Mouse (Mus musculus) stomach, embryonic 15.5 days (tissue): ENCODE measurements at regions not wholly inside any gene's neighbourhood (a gene's known extent, or its start where the extent isn't known, plus 50 kb on each side); places are given as distances from the start of the nearest gene placed in this dataset.

ENCODE experiments used
- ATAC-seq: fragments of 200-750 bp; cut with Nextera tagmentation; 2 replicates; pipeline ENCODE4 v1.8.0; 2017; ENCODE audit warnings: low read depth, moderate number of reproducible peaks, moderate TSS enrichment; ENCODE audit not compliant: insufficient read depth, low FRiP score
- H3K27ac ChIP-seq: fragments of 300-500 bp; sonication (generic); 2 replicates; pipeline ENCODE4 v1.5.1; 2015; ENCODE audit warnings: mild to moderate bottlenecking, inconsistent platforms
- H3K27me3 ChIP-seq: fragments of 300-500 bp; sonication (generic); replicated peaks from 2 replicates; pipeline ENCODE4 v1.6.1; 2015; ENCODE audit warnings: inconsistent platforms
- H3K36me3 ChIP-seq: fragments of 300-500 bp; sonication (generic); 2 replicates; pipeline ENCODE4 v1.6.1; 2015; ENCODE audit warnings: inconsistent platforms
- H3K4me1 ChIP-seq: fragments of 300-500 bp; sonication (generic); 2 replicates; pipeline ENCODE4 v1.6.1; 2015; ENCODE audit warnings: inconsistent platforms
- H3K4me2 ChIP-seq: fragments of 300-500 bp; sonication (generic); 2 replicates; pipeline ENCODE4 v1.6.1; 2015; ENCODE audit warnings: mild to moderate bottlenecking, inconsistent platforms
- H3K4me3 ChIP-seq: fragments of 300-500 bp; sonication (generic); replicated peaks from 2 replicates; pipeline ENCODE4 v1.5.1; 2015; ENCODE audit warnings: inconsistent platforms
- H3K9ac ChIP-seq: fragments of 300-500 bp; sonication (generic); 2 replicates; pipeline ENCODE4 v1.6.1; 2015; ENCODE audit warnings: inconsistent platforms
- H3K9me3 ChIP-seq: fragments of 300-500 bp; sonication (generic); 2 replicates; pipeline ENCODE4 v1.6.1; 2016; ENCODE audit warnings: inconsistent platforms
- WGBS: fragments of 180-500 bp; shearing (Covaris S2); methylation state at CpG from one replicate; pipeline ENCODE4 v1.1.7; 2015; 5-methylcytosine and 5-hydroxymethylcytosine counted together

DNA sequence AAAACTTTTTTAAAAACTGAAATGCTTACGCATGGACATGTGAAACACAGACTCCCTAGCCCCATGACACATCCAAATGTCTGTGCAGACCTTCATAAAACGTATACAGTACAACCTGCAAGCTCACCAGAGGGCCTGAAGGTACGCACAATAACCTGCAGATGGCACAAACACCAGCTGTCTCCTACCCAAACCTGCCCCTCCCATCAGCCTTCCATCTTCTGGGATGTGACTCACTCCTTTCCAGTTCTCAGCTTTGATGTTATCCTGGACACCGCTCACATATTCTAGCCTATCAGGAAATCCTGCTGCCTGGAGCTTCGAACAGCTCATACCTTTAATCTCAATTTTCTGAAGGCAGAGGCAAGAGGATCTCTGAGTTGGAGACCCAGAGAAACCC, 76.3 kb upstream of the Mvb12b start:
- 86% methylated on average over 5 of the region's 5 CpGs for WGBS
- no peak overlapping the region for H3K9ac ChIP-seq
- no peaks in the 10 kb centered on the region for H3K9me3 ChIP-seq
- no peaks in the 10 kb centered on the region for H3K36me3 ChIP-seq
- no peaks in the 10 kb centered on the region for H3K27me3 ChIP-seq
- no peak for ATAC-seq
- H3K27ac ChIP-seq, result no peak overlapping the region
- no peak overlapping the region for H3K4me3 ChIP-seq
- H3K4me2 ChIP-seq, result no peak overlapping the region
- peaks cover 13% of the 10 kb centered on the region for H3K4me1 ChIP-seq

DNA sequence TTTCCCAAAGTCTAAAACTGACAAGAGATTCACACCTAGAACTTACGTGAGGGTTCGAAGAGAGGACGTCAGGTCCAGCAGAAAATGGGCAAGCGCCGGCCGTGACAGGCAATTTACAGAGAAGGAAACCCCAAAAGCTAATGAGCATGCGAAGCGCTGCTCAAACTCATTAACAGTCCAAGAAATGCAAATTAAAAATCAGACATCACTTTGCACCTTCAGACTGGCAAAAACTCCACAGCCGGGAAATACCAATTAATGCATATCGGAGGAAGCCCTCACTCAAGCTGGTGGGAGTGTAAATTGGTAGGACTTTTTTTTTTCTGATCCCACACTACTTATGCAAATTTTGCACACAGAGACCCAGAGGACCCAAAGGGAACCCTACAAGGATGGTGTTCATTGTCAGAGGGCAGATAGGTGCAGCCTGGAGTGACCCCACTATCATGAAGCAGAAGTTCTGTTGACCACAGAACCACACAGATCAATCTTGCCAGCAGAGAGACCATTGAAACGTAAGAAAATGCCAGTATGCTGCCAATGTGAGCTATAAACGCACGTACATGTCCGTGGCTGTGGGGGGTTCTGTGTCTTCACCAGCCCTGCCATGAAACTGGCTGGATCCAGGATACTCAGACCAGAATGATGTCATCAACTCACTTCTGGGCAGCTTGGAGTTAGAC, 74.8 kb upstream of the Mvb12b start:
- peaks cover 13% of the 10 kb centered on the region for H3K4me1 ChIP-seq
- no peak overlapping the region for H3K4me3 ChIP-seq
- H3K27me3 ChIP-seq, result no peaks in the 10 kb centered on the region
- H3K36me3 ChIP-seq, result no peaks in the 10 kb centered on the region
- ATAC-seq, result no peak
- whole genome bisulfite sequencing, result 87% methylated on average over 14 of the region's 14 CpGs
- no peak overlapping the region for H3K4me2 ChIP-seq
- H3K27ac ChIP-seq, result no peak overlapping the region
- H3K9me3 ChIP-seq, result no peaks in the 10 kb centered on the region
- H3K9ac ChIP-seq, result no peak overlapping the region

DNA sequence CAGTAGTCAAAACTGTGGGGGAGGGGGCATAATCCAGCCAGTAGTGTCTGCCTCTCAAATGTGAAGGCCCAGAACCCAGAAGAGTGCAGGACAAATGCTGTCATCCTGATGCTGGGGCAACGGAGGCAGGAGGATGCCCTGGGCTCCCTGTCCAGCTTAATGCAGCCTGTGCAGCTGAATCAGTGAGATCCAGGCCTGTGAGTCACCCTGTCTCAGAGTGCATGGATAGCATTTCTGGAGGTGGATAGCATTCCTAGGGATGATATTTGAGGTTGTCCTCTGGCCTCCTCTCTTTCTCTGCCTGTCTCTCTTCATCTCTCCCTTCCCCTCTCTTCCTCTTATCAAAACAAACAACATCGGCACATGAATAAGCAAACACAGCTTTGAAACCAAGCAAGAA, 73.8 kb upstream of the Mvb12b start:
- H3K4me2 ChIP-seq, result no peak overlapping the region
- 53% methylated on average over 2 of the region's 2 CpGs for WGBS
- no peaks in the 10 kb centered on the region for H3K9me3 ChIP-seq
- no peak overlapping the region for H3K9ac ChIP-seq
- H3K4me1 ChIP-seq, result peaks cover 4% of the 10 kb centered on the region
- no peak overlapping the region for H3K4me3 ChIP-seq
- no peaks in the 10 kb centered on the region for H3K27me3 ChIP-seq
- H3K36me3 ChIP-seq, result no peaks in the 10 kb centered on the region
- no peak for ATAC-seq
- no peak overlapping the region for H3K27ac ChIP-seq

DNA sequence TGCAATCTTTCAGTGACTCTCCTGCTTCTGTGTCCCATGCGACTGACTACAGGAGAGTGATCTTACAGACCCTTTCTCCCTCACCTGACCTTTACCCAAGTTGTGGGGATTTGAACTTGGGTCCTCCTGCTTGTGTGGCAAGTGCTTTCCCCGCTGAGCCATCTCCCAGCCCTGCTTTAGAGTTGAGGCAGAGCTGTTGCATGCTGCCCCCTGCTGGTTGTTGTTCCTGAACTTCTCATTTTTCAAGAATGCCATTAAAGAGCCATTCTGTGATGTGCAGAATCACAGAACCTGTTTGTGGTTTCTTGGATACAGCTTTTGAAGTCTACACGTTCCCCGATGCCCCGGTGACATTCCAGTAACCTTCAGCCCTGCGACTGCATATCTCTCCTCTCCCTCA, 70.0 kb upstream of the Mvb12b start:
- Histone ChIP-seq H3K9ac (no peak overlapping the region), H3K9me3 (no peaks in the 10 kb centered on the region), H3K4me1 (no peaks in the 10 kb centered on the region), H3K4me2 (no peak overlapping the region), H3K27me3 (no peaks in the 10 kb centered on the region), H3K4me3 (no peak overlapping the region), H3K36me3 (no peaks in the 10 kb centered on the region), H3K27ac (no peak overlapping the region)
- no peak for ATAC-seq
- 52% methylated on average over 6 of the region's 6 CpGs for WGBS

DNA sequence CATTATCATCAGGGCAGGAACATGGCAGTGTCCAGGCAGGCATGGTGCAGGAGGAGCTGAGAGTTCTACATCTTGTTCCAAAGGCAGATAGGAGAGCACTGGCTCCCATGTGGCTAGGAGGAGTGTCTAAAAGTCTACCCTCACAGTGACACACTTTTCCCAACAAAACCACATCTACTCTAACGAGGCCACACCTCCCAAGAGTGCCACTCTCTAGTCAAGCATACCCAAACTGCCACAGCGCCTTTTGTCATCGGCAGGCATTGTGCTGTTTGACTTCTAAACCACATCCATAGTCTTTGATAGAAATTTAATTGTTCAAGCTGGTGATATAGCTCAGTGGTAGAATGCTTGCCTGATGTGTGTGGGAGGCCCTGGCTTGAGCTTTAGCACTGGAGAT, 56.6 kb upstream of the Mvb12b start:
- Histone ChIP-seq H3K4me3 (no peak overlapping the region), H3K9me3 (no peaks in the 10 kb centered on the region), H3K4me1 (no peaks in the 10 kb centered on the region), H3K4me2 (no peak overlapping the region), H3K27me3 (no peaks in the 10 kb centered on the region), H3K36me3 (no peaks in the 10 kb centered on the region), H3K9ac (no peak overlapping the region), H3K27ac (no peak overlapping the region)
- WGBS, result 94% methylated on average over 3 of the region's 3 CpGs
- ATAC-seq, result no peak

DNA sequence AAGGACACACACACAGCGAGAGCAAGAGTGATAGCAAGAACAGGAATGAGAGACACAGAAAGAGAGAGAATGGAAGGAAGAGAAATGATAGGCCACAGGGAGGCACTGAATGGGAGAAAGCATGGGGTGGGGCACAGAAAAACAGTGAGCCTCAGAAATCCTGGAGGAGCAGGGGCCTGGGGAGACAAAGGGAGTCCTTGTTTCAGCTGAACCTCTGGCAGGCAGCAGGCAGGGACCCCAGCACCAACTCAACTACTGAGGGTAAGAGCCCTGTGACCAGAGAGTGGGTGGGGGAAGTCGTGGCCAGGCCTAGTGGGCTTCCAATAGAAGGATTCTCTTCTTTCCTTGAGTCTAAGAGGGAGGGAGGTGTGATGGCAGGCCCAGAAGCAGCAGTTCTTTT, 54.3 kb upstream of the Mvb12b start:
- Histone ChIP-seq H3K36me3 (no peaks in the 10 kb centered on the region), H3K9ac (no peak overlapping the region), H3K27ac (no peak overlapping the region), H3K4me1 (no peaks in the 10 kb centered on the region), H3K4me2 (no peak overlapping the region), H3K4me3 (no peak overlapping the region), H3K9me3 (no peaks in the 10 kb centered on the region), H3K27me3 (no peaks in the 10 kb centered on the region)
- no peak for ATAC-seq
- 60% methylated on average over 2 of the region's 2 CpGs for WGBS

DNA sequence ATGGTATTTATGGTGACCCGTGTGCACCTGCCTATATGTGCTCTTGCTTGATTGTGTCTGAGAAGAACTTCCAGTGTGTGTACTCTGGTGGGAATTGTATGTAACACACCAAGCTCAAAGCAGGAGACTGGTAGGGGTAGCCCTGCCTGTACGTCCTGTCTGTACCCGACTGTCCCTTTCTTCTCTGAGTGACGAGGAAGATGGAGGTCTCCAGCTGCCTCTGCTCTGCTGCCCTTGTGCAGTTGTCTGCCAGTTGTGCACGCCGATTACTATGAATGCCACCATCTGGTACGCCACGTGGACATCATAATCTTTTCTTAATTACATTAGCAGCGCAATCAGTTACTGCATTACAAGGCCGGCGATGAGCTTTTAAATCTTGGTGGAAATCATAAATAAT, 53.6 kb upstream of the Mvb12b start:
- no peak overlapping the region for H3K4me2 ChIP-seq
- 82% methylated on average over 11 of the region's 11 CpGs for WGBS
- ATAC-seq, result no peak

DNA sequence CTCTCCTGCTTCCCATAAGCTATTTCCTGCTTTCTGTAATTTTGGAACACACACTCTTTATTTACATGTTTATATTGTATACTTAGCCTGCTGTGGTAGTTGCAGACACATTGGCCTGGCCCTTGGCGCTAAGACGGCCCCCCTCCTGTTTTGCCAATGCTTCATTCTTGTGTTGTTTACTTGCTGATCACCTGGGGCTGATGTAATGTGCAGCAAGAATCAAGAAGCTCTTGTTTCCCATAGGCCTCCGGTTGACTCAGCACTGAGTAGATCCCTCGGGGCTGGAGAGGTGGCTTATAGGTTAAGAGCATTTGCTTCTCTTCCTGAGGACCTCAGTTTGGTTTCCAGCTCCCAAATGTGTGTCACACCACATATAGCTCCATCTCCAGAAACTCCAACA, 52.1 kb upstream of the Mvb12b start:
- Histone ChIP-seq H3K27ac (no peak overlapping the region), H3K4me1 (no peaks in the 10 kb centered on the region), H3K4me2 (no peak overlapping the region), H3K4me3 (no peak overlapping the region), H3K27me3 (no peaks in the 10 kb centered on the region), H3K9ac (no peak overlapping the region), H3K36me3 (no peaks in the 10 kb centered on the region), H3K9me3 (no peaks in the 10 kb centered on the region)
- WGBS, result 82% methylated on average over 4 of the region's 4 CpGs
- no peak for ATAC-seq

More for the DNA sequence above, 53.6 kb upstream of the Mvb12b start:
- no peaks in the 10 kb centered on the region for H3K9me3 ChIP-seq
- no peak overlapping the region for H3K9ac ChIP-seq
- no peaks in the 10 kb centered on the region for H3K27me3 ChIP-seq
- no peaks in the 10 kb centered on the region for H3K4me1 ChIP-seq
- no peak overlapping the region for H3K27ac ChIP-seq
- H3K36me3 ChIP-seq, result no peaks in the 10 kb centered on the region
- H3K4me3 ChIP-seq, result no peak overlapping the region
